Mouse (Mus musculus): ENCODE results near the gene Ano1.

- TF ChIP-seq ZC3H11A (IDR thresholded peaks at IDR 0.05; ENCODE audit: borderline replicate concordance, low read depth, low read length) (no peak), ZNF384 (IDR thresholded peaks at IDR 0.05; ENCODE audit: low read depth, low read length) (no peak)
Observed at GRCm38 (mm10) chr7:144782402-144782801, 30.6 kb upstream of the Ano1 start.
